Mouse (Mus musculus): ENCODE measurements around the gene Phox2b. TPM values are rescaled to one million over a fixed set of nuclear protein-coding genes. Genes with fewer than 3 reads are reported as not detected.
A peak's percentile ranks its signal among the peaks of the same experiment; 100 is the strongest.

Gene Phox2b
- total RNA-seq (2021): 10 to 100 TPM; 13.1 to 21.4 TPM
- polyA plus RNA-seq (2012; rRNA removed): 18.8 and 20.3 TPM in 2 replicates
- long read RNA-seq, transcript Phox2b-201 (3 exons, 3,013 nt): major isoform, 29 of 36 reads
- long read RNA-seq, partial matches to known transcripts: 1 of 36 reads
- long read RNA-seq, other reads (novel, unspliced or antisense): 6 of 36 reads

- DNase-seq: peak; percentile 6
Measured at GRCm38 (mm10) chr5:67098733-67099323, at the start of gene Phox2b. Phox2b (minus strand) TSS chr5:67099301.

- DNase-seq: no peak
Measured at GRCm38 (mm10) chr5:67142622-67143021, 43.5 kb upstream of the Phox2b start.

- peak; percentile 4 for DNase-seq
Measured at GRCm38 (mm10) chr5:67139052-67140015, 40.2 kb upstream of the Phox2b start.

- DNase-seq: no peak
Measured at GRCm38 (mm10) chr5:67138643-67139042, 39.5 kb upstream of the Phox2b start.

GRCm38 (mm10) chr5:67134698-67135097 lies 35.6 kb upstream of the Phox2b start:
- no peak for DNase-seq

- DNase-seq: no peak
Measured at GRCm38 (mm10) chr5:67131671-67132070, 32.6 kb upstream of the Phox2b start.

GRCm38 (mm10) chr5:67106261-67106660 lies 7.2 kb upstream of the Phox2b start:
- DNase-seq: no peak

GRCm38 (mm10) chr5:67103016-67103415 lies 3.9 kb upstream of the Phox2b start:
- DNase-seq: no peak

- no peak for DNase-seq
Measured at GRCm38 (mm10) chr5:67101793-67102600, 2.9 kb upstream of the Phox2b start.

- DNase-seq: no peak
Measured at GRCm38 (mm10) chr5:67101395-67101760, 2.3 kb upstream of the Phox2b start.

GRCm38 (mm10) chr5:67100564-67101394 lies 1.7 kb upstream of the Phox2b start:
- DNase-seq: peak; percentile 5

- no peak for DNase-seq
Measured at GRCm38 (mm10) chr5:67099393-67100271, 531 bp upstream of the Phox2b start.

- DNase-seq: peak; percentile 5
Measured at GRCm38 (mm10) chr5:67098051-67098732, 909 bp downstream of the Phox2b start.

- DNase-seq: peak; percentile 7
Measured at GRCm38 (mm10) chr5:67097106-67098050, 1.7 kb downstream of the Phox2b start.

- peak; percentile 57 for DNase-seq
Measured at GRCm38 (mm10) chr5:67096378-67096771, 2.7 kb downstream of the Phox2b start.

- no peak for DNase-seq
Measured at GRCm38 (mm10) chr5:67095651-67096377, 3.3 kb downstream of the Phox2b start.

GRCm38 (mm10) chr5:67095153-67095552 lies 3.9 kb downstream of the Phox2b start:
- DNase-seq: no peak

GRCm38 (mm10) chr5:67093991-67094390 lies 5.1 kb downstream of the Phox2b start:
- no peak for DNase-seq
